Mouse (Mus musculus): Measurements from ENCODE around the gene Isl2. TPM values are rescaled to one million over a fixed set of nuclear protein-coding genes. Genes with fewer than 3 reads are reported as not detected.

The Isl2 gene
- polyA plus RNA-seq, 1 experiment: not detected

- Histone ChIP-seq H3K27ac (ENCODE audit: insufficient read depth, low read length) (no peak overlapping the region), H3K4me3 (ENCODE audit: insufficient read depth, low read length) (no peak overlapping the region), H3K4me1 (ENCODE audit: control insufficient read depth, insufficient read depth, low read length) (no peaks in the 10 kb centered on the region)
- TF ChIP-seq POLR2A (IDR thresholded peaks at IDR 0.05; ENCODE audit: low read depth, low read length) (no peak), CTCF (IDR thresholded peaks at IDR 0.05; ENCODE audit: borderline replicate concordance, insufficient read depth, low read length) (no peak)
Observed at GRCm38 (mm10) chr9:55545556-55546175, 7.2 kb downstream of the Isl2 start.

GRCm38 (mm10) chr9:55546176-55547010, 7.9 kb downstream of the Isl2 start:
- TF ChIP-seq POLR2A (IDR thresholded peaks at IDR 0.05; ENCODE audit: low read depth, low read length) (no peak), CTCF (IDR thresholded peaks at IDR 0.05; ENCODE audit: borderline replicate concordance, insufficient read depth, low read length) (no peak)
- Histone ChIP-seq H3K27ac (ENCODE audit: insufficient read depth, low read length) (no peak overlapping the region), H3K4me3 (ENCODE audit: insufficient read depth, low read length) (no peak overlapping the region), H3K4me1 (ENCODE audit: control insufficient read depth, insufficient read depth, low read length) (no peaks in the 10 kb centered on the region)

- Histone ChIP-seq H3K27ac (ENCODE audit: insufficient read depth, low read length) (no peak overlapping the region), H3K4me1 (ENCODE audit: control insufficient read depth, insufficient read depth, low read length) (no peaks in the 10 kb centered on the region), H3K4me3 (ENCODE audit: insufficient read depth, low read length) (no peak overlapping the region)
- TF ChIP-seq POLR2A (IDR thresholded peaks at IDR 0.05; ENCODE audit: low read depth, low read length) (no peak), CTCF (IDR thresholded peaks at IDR 0.05; ENCODE audit: borderline replicate concordance, insufficient read depth, low read length) (no peak)
Observed at GRCm38 (mm10) chr9:55548871-55549270, 10.4 kb downstream of the Isl2 start.

GRCm38 (mm10) chr9:55549302-55549890, 10.9 kb downstream of the Isl2 start:
- Histone ChIP-seq H3K27ac (ENCODE audit: insufficient read depth, low read length) (no peak overlapping the region), H3K4me1 (ENCODE audit: control insufficient read depth, insufficient read depth, low read length) (no peaks in the 10 kb centered on the region), H3K4me3 (ENCODE audit: insufficient read depth, low read length) (no peak overlapping the region)
- TF ChIP-seq CTCF (IDR thresholded peaks at IDR 0.05; ENCODE audit: borderline replicate concordance, insufficient read depth, low read length) (peak; percentile 28; the same call in 1 of the 2 replicates), POLR2A (IDR thresholded peaks at IDR 0.05; ENCODE audit: low read depth, low read length) (no peak)

GRCm38 (mm10) chr9:55554986-55555385, 16.5 kb downstream of the Isl2 start:
- no peak overlapping the region for H3K4me3 ChIP-seq (ENCODE audit: insufficient read depth, low read length)
- no peaks in the 10 kb centered on the region for H3K4me1 ChIP-seq (ENCODE audit: control insufficient read depth, insufficient read depth, low read length)
- TF ChIP-seq CTCF (IDR thresholded peaks at IDR 0.05; ENCODE audit: borderline replicate concordance, insufficient read depth, low read length): no peak
- no peak for TF ChIP-seq POLR2A (IDR thresholded peaks at IDR 0.05; ENCODE audit: low read depth, low read length)
- H3K27ac ChIP-seq (ENCODE audit: insufficient read depth, low read length): no peak overlapping the region

- no peak overlapping the region for H3K27ac ChIP-seq (ENCODE audit: insufficient read depth, low read length)
- no peak for TF ChIP-seq POLR2A (IDR thresholded peaks at IDR 0.05; ENCODE audit: low read depth, low read length)
- TF ChIP-seq CTCF (IDR thresholded peaks at IDR 0.05; ENCODE audit: borderline replicate concordance, insufficient read depth, low read length): no peak
- H3K4me3 ChIP-seq (ENCODE audit: insufficient read depth, low read length): no peak overlapping the region
- no peaks in the 10 kb centered on the region for H3K4me1 ChIP-seq (ENCODE audit: control insufficient read depth, insufficient read depth, low read length)
Observed at GRCm38 (mm10) chr9:55560960-55561359, 22.5 kb downstream of the Isl2 start.

GRCm38 (mm10) chr9:55568466-55569159, 30.1 kb downstream of the Isl2 start:
- Histone ChIP-seq H3K27ac (ENCODE audit: insufficient read depth, low read length) (no peak overlapping the region), H3K4me3 (ENCODE audit: insufficient read depth, low read length) (no peak overlapping the region), H3K4me1 (ENCODE audit: control insufficient read depth, insufficient read depth, low read length) (no peaks in the 10 kb centered on the region)
- TF ChIP-seq POLR2A (IDR thresholded peaks at IDR 0.05; ENCODE audit: low read depth, low read length) (no peak), CTCF (IDR thresholded peaks at IDR 0.05; ENCODE audit: borderline replicate concordance, insufficient read depth, low read length) (no peak)

GRCm38 (mm10) chr9:55571071-55571470, 32.6 kb downstream of the Isl2 start:
- Histone ChIP-seq H3K4me1 (ENCODE audit: control insufficient read depth, insufficient read depth, low read length) (no peaks in the 10 kb centered on the region), H3K4me3 (ENCODE audit: insufficient read depth, low read length) (no peak overlapping the region), H3K27ac (ENCODE audit: insufficient read depth, low read length) (no peak overlapping the region)
- TF ChIP-seq CTCF (IDR thresholded peaks at IDR 0.05; ENCODE audit: borderline replicate concordance, insufficient read depth, low read length): no peak

GRCm38 (mm10) chr9:55576571-55576970, 38.1 kb downstream of the Isl2 start:
- Histone ChIP-seq H3K4me1 (ENCODE audit: control insufficient read depth, insufficient read depth, low read length) (no peaks in the 10 kb centered on the region), H3K4me3 (ENCODE audit: insufficient read depth, low read length) (no peak overlapping the region), H3K27ac (ENCODE audit: insufficient read depth, low read length) (no peak overlapping the region)
- TF ChIP-seq CTCF (IDR thresholded peaks at IDR 0.05; ENCODE audit: borderline replicate concordance, insufficient read depth, low read length) (no peak), POLR2A (IDR thresholded peaks at IDR 0.05; ENCODE audit: low read depth, low read length) (no peak)

Measured in embryonic fibroblast, embryonic 13.5 days (primary cell).